Mouse (Mus musculus) forebrain, embryonic 10.5 days (tissue): Measurements from ENCODE around the gene Macf1. TPM values are rescaled to one million over a fixed set of nuclear protein-coding genes. Genes with fewer than 3 reads are reported as not detected.
A peak's percentile ranks its signal among the peaks of the same experiment; 100 is the strongest.

ENCODE experiments used
- DNase-seq: peaks from one replicate; pipeline ENCODE4 v3.0.0-alpha.2; 2017; ENCODE audit warnings: low spot score; ENCODE audit errors: extremely low spot score
- H3K27ac ChIP-seq: fragments of 300-500 bp; sonication (generic); 2 replicates; pipeline ENCODE4 v1.5.1; 2016; ENCODE audit warnings: mild to moderate bottlenecking
- H3K27me3 ChIP-seq: fragments of 300-500 bp; sonication (generic); 2 replicates; pipeline ENCODE4 v1.6.1; 2016; ENCODE audit warnings: mild to moderate bottlenecking; ENCODE audit not compliant: poor library complexity, severe bottlenecking
- H3K36me3 ChIP-seq: fragments of 300-500 bp; sonication (generic); replicated peaks from 2 replicates; pipeline ENCODE4 v1.6.1; 2016; ENCODE audit warnings: mild to moderate bottlenecking, moderate library complexity
- H3K4me1 ChIP-seq: fragments of 300-500 bp; sonication (generic); 2 replicates; pipeline ENCODE4 v1.6.1; 2016
- H3K4me3 ChIP-seq: fragments of 300-500 bp; sonication (generic); 2 replicates; pipeline ENCODE4 v1.5.1; 2016; ENCODE audit warnings: mild to moderate bottlenecking, moderate library complexity
- H3K9me3 ChIP-seq: fragments of 300-500 bp; sonication (generic); 2 replicates; pipeline ENCODE4 v1.6.1; 2016; ENCODE audit warnings: mild to moderate bottlenecking, moderate library complexity
- WGBS: fragments of 180-500 bp; shearing (Covaris S2); methylation state at CpG from one replicate; pipeline ENCODE4 v1.1.7; 2016; 5-methylcytosine and 5-hydroxymethylcytosine counted together
- polyA plus RNA-seq: library from polyadenylated mRNA; unstranded; fragments of >200 nt; fragmentation: Nextera tagmentation; extraction: Ambion mirVana; gene quantifications from 2 replicates; pipeline ENCODE4 v1.2.1, GENCODE M21; 2016

Macf1 gene
- polyA plus RNA-seq, 1 experiment from 2014 or later: 50.2 TPM

- peak; percentile 95 for DNase-seq
- H3K4me1 ChIP-seq: peaks cover 60% of the 10 kb centered on the region
Measured at GRCm38 (mm10) chr4:123411732-123412527, 272.2 kb downstream of the Macf1 start.

GRCm38 (mm10) chr4:123411006-123411731 lies 273.0 kb downstream of the Macf1 start:
- WGBS: 3% methylated on average over 36 of the region's 36 CpGs
- peak overlapping the region; percentile 99 for H3K27ac ChIP-seq
- H3K9me3 ChIP-seq: no peaks in the 10 kb centered on the region
- H3K4me1 ChIP-seq: peaks cover 67% of the 10 kb centered on the region
- H3K4me3 ChIP-seq: peak overlapping the region; percentile 78
- no peaks in the 10 kb centered on the region for H3K27me3 ChIP-seq
- H3K36me3 ChIP-seq: peaks cover 38% of the 10 kb centered on the region
- DNase-seq: no peak

More at GRCm38 (mm10) chr4:123411732-123412527, 272.2 kb downstream of the Macf1 start:
- Histone ChIP-seq H3K4me3 (peak overlapping the region; percentile 78), H3K27me3 (no peaks in the 10 kb centered on the region), H3K27ac (peak overlapping the region; percentile 99), H3K9me3 (no peaks in the 10 kb centered on the region), H3K36me3 (peaks cover 32% of the 10 kb centered on the region)
- WGBS: under 1% methylated on average over 66 of the region's 69 CpGs

GRCm38 (mm10) chr4:123409752-123410151 lies 274.4 kb downstream of the Macf1 start:
- Histone ChIP-seq H3K4me3 (no peak overlapping the region), H3K27me3 (no peaks in the 10 kb centered on the region), H3K36me3 (peaks cover 50% of the 10 kb centered on the region), H3K9me3 (no peaks in the 10 kb centered on the region), H3K27ac (no peak overlapping the region), H3K4me1 (peaks cover 82% of the 10 kb centered on the region)
- no peak for DNase-seq
- WGBS: 93% methylated on average over 1 of the region's 1 CpGs

GRCm38 (mm10) chr4:123409034-123409692 lies 275.0 kb downstream of the Macf1 start:
- DNase-seq: no peak
- Histone ChIP-seq H3K27me3 (no peaks in the 10 kb centered on the region), H3K4me1 (peaks cover 84% of the 10 kb centered on the region), H3K9me3 (no peaks in the 10 kb centered on the region), H3K27ac (no peak overlapping the region), H3K4me3 (no peak overlapping the region), H3K36me3 (peaks cover 50% of the 10 kb centered on the region)
- WGBS: 94% methylated on average over 3 of the region's 3 CpGs

- H3K4me3 ChIP-seq: peak overlapping the region; percentile 33
- peaks cover 84% of the 10 kb centered on the region for H3K4me1 ChIP-seq
- peaks cover 54% of the 10 kb centered on the region for H3K36me3 ChIP-seq
- H3K27ac ChIP-seq: 0 out of 2 replicates have a peak overlapping the region, but pooled peaks have one; percentile 9
- DNase-seq: no peak
- 82% methylated on average over 6 of the region's 6 CpGs for WGBS
- H3K9me3 ChIP-seq: no peaks in the 10 kb centered on the region
- H3K27me3 ChIP-seq: no peaks in the 10 kb centered on the region
Measured at GRCm38 (mm10) chr4:123407792-123408191, 276.4 kb downstream of the Macf1 start.

- no peaks in the 10 kb centered on the region for H3K27me3 ChIP-seq
- peaks cover 76% of the 10 kb centered on the region for H3K36me3 ChIP-seq
- no peak overlapping the region for H3K4me3 ChIP-seq
- DNase-seq: no peak
- WGBS: 93% methylated on average over 1 of the region's 1 CpGs
- H3K4me1 ChIP-seq: peaks cover 48% of the 10 kb centered on the region
- H3K9me3 ChIP-seq: no peaks in the 10 kb centered on the region
- H3K27ac ChIP-seq: no peak overlapping the region
Measured at GRCm38 (mm10) chr4:123404056-123404455, 280.1 kb downstream of the Macf1 start.

- 89% methylated on average over 1 of the region's 1 CpGs for WGBS
- H3K36me3 ChIP-seq: peaks cover 76% of the 10 kb centered on the region
- H3K4me1 ChIP-seq: peaks cover 30% of the 10 kb centered on the region
- no peak overlapping the region for H3K4me3 ChIP-seq
- no peak overlapping the region for H3K27ac ChIP-seq
- DNase-seq: no peak
- H3K27me3 ChIP-seq: no peaks in the 10 kb centered on the region
- no peaks in the 10 kb centered on the region for H3K9me3 ChIP-seq
Measured at GRCm38 (mm10) chr4:123402244-123402643, 281.9 kb downstream of the Macf1 start.

- Histone ChIP-seq H3K36me3 (peaks cover 79% of the 10 kb centered on the region), H3K4me1 (peaks cover 21% of the 10 kb centered on the region), H3K9me3 (no peaks in the 10 kb centered on the region), H3K27ac (no peak overlapping the region), H3K27me3 (no peaks in the 10 kb centered on the region), H3K4me3 (no peak overlapping the region)
- 86% methylated on average over 3 of the region's 3 CpGs for WGBS
- no peak for DNase-seq
Measured at GRCm38 (mm10) chr4:123401265-123401664, 282.9 kb downstream of the Macf1 start.

- H3K9me3 ChIP-seq: no peaks in the 10 kb centered on the region
- no peak overlapping the region for H3K27ac ChIP-seq
- no peaks in the 10 kb centered on the region for H3K27me3 ChIP-seq
- DNase-seq: no peak
- no peaks in the 10 kb centered on the region for H3K4me1 ChIP-seq
- no peak overlapping the region for H3K4me3 ChIP-seq
- peaks cover 94% of the 10 kb centered on the region for H3K36me3 ChIP-seq
- 91% methylated on average over 5 of the region's 5 CpGs for WGBS
Measured at GRCm38 (mm10) chr4:123397643-123398434, 286.3 kb downstream of the Macf1 start.

GRCm38 (mm10) chr4:123397049-123397448 lies 287.1 kb downstream of the Macf1 start:
- Histone ChIP-seq H3K9me3 (no peaks in the 10 kb centered on the region), H3K27ac (no peak overlapping the region), H3K36me3 (peaks cover 98% of the 10 kb centered on the region), H3K4me1 (no peaks in the 10 kb centered on the region), H3K27me3 (no peaks in the 10 kb centered on the region), H3K4me3 (no peak overlapping the region)
- DNase-seq: no peak
- WGBS: 96% methylated on average over 8 of the region's 8 CpGs

- Histone ChIP-seq H3K27ac (no peak overlapping the region), H3K36me3 (peaks cover 98% of the 10 kb centered on the region), H3K27me3 (no peaks in the 10 kb centered on the region), H3K4me3 (no peak overlapping the region), H3K9me3 (no peaks in the 10 kb centered on the region), H3K4me1 (no peaks in the 10 kb centered on the region)
- WGBS: 92% methylated on average over 2 of the region's 2 CpGs
- no peak for DNase-seq
Measured at GRCm38 (mm10) chr4:123395435-123396000, 288.6 kb downstream of the Macf1 start.

GRCm38 (mm10) chr4:123394878-123395277 lies 289.3 kb downstream of the Macf1 start:
- peaks cover 98% of the 10 kb centered on the region for H3K36me3 ChIP-seq

More at GRCm38 (mm10) chr4:123394878-123395277, 289.3 kb downstream of the Macf1 start:
- 92% methylated on average over 5 of the region's 5 CpGs for WGBS
- no peaks in the 10 kb centered on the region for H3K4me1 ChIP-seq
- H3K27ac ChIP-seq: no peak overlapping the region
- no peaks in the 10 kb centered on the region for H3K27me3 ChIP-seq
- H3K9me3 ChIP-seq: no peaks in the 10 kb centered on the region
- no peak overlapping the region for H3K4me3 ChIP-seq
- DNase-seq: no peak
